Mouse (Mus musculus) cerebellum, postnatal 14 days (tissue): Measurements from ENCODE around the gene Mier3.
"Not testable (repeated sequence)": the region's sequence is repeated elsewhere in the genome, so short reads cannot be mapped to it uniquely, and the experiment has no call there.

Source experiments
- DNase-seq, 2 experiments: peaks; one replicate each; pipeline ENCODE4 v3.0.0; 2021; ENCODE audit warnings: mixed read lengths in 2 of 2

Gene Mier3

GRCm38 (mm10) chr13:111703396-111703795, 22.6 kb downstream of the Mier3 start:
- no peak for DNase-seq

GRCm38 (mm10) chr13:111703952-111704351, 23.2 kb downstream of the Mier3 start:
- not testable (repeated sequence) for DNase-seq

- DNase-seq: no peak
Observed at GRCm38 (mm10) chr13:111710531-111710930, 29.8 kb downstream of the Mier3 start.

- DNase-seq: no peak
Observed at GRCm38 (mm10) chr13:111719726-111720125, 38.9 kb downstream of the Mier3 start.

- no peak for DNase-seq
Observed at GRCm38 (mm10) chr13:111724811-111725164, 44.0 kb downstream of the Mier3 start.

- peak; percentile 97 for DNase-seq
Observed at GRCm38 (mm10) chr13:111725165-111726077, 44.6 kb downstream of the Mier3 start.

- no peak for DNase-seq
Observed at GRCm38 (mm10) chr13:111726898-111727297, 46.1 kb downstream of the Mier3 start.

GRCm38 (mm10) chr13:111741204-111741990, 60.6 kb downstream of the Mier3 start:
- no peak for DNase-seq

GRCm38 (mm10) chr13:111741991-111742615, 61.3 kb downstream of the Mier3 start:
- peak; percentile 83 to 88 for DNase-seq

GRCm38 (mm10) chr13:111744233-111745000, 63.6 kb downstream of the Mier3 start:
- DNase-seq: peak in 1 of 2 experiments; percentile 37

- peak; percentile 65 to 80 for DNase-seq
Observed at GRCm38 (mm10) chr13:111745216-111745615, 64.4 kb downstream of the Mier3 start.

GRCm38 (mm10) chr13:111746831-111747230, 66.1 kb downstream of the Mier3 start:
- no peak for DNase-seq

- DNase-seq: no peak
Observed at GRCm38 (mm10) chr13:111748301-111749062, 67.7 kb downstream of the Mier3 start.

- no peak for DNase-seq
Observed at GRCm38 (mm10) chr13:111753321-111753720, 72.5 kb downstream of the Mier3 start.

GRCm38 (mm10) chr13:111755377-111755776, 74.6 kb downstream of the Mier3 start:
- no peak for DNase-seq

- DNase-seq: no peak
Observed at GRCm38 (mm10) chr13:111755937-111756336, 75.2 kb downstream of the Mier3 start.

GRCm38 (mm10) chr13:111756986-111757385, 76.2 kb downstream of the Mier3 start:
- DNase-seq: no peak

GRCm38 (mm10) chr13:111762526-111762925, 81.7 kb downstream of the Mier3 start:
- no peak for DNase-seq
